Mouse (Mus musculus) lung, postnatal 0 days (tissue): ENCODE measurements around the gene Asap3.

Experiments
- CTCF ChIP-seq: IDR thresholded peaks from 2 replicates; pipeline ENCODE4 v1.5.1; 2016; ENCODE audit warnings: antibody characterized with exemption, mild to moderate bottlenecking
- EP300 ChIP-seq: IDR thresholded peaks from 2 replicates; pipeline ENCODE4 v1.6.1; 2016; ENCODE audit warnings: antibody characterized with exemption, mild to moderate bottlenecking, control low read depth

GRCm38 (mm10) chr4:136202509-136202908, 3.7 kb upstream of the Asap3 start:
- TF ChIP-seq EP300 (no peak), CTCF (peak; percentile 94)
